Mouse (Mus musculus) neural tube, embryonic 12.5 days (tissue): ENCODE results near the gene Chrna3. TPM values are rescaled to one million over a fixed set of nuclear protein-coding genes. Genes with fewer than 3 reads are reported as not detected.

Experiments
- ATAC-seq: fragments of 200-750 bp; cut with Nextera tagmentation; 2 replicates; pipeline ENCODE4 v1.8.0; 2017; ENCODE audit warnings: low read depth, mild to moderate bottlenecking, moderate TSS enrichment, moderate library complexity; ENCODE audit not compliant: low FRiP score
- H3K27ac ChIP-seq: fragments of 300-500 bp; sonication (generic); 2 replicates; pipeline ENCODE4 v1.5.1; 2016
- H3K27me3 ChIP-seq: fragments of 300-500 bp; sonication (generic); replicated peaks from 2 replicates; pipeline ENCODE4 v1.6.1; 2016; ENCODE audit warnings: mild to moderate bottlenecking
- H3K36me3 ChIP-seq: fragments of 300-500 bp; sonication (generic); 2 replicates; pipeline ENCODE4 v1.6.1; 2016; ENCODE audit warnings: mild to moderate bottlenecking
- H3K4me1 ChIP-seq: fragments of 300-500 bp; sonication (generic); 2 replicates; pipeline ENCODE4 v1.6.1; 2016
- H3K4me2 ChIP-seq: fragments of 300-500 bp; sonication (generic); replicated peaks from 2 replicates; pipeline ENCODE4 v1.6.1; 2016; ENCODE audit warnings: mild to moderate bottlenecking
- H3K4me3 ChIP-seq: fragments of 300-500 bp; sonication (generic); 2 replicates; pipeline ENCODE4 v1.5.1; 2016
- H3K9ac ChIP-seq: fragments of 300-500 bp; sonication (generic); 2 replicates; pipeline ENCODE4 v1.6.1; 2016; ENCODE audit warnings: mild to moderate bottlenecking
- H3K9me3 ChIP-seq: fragments of 300-500 bp; sonication (generic); 2 replicates; pipeline ENCODE4 v1.6.1; 2016; ENCODE audit warnings: mild to moderate bottlenecking
- WGBS: fragments of 180-500 bp; shearing (Covaris S2); methylation state at CpG from one replicate; pipeline ENCODE4 v1.1.7; 2016; 5-methylcytosine and 5-hydroxymethylcytosine counted together
- polyA plus RNA-seq: library from polyadenylated mRNA; unstranded; fragments of >200 nt; fragmentation: Nextera tagmentation; extraction: Ambion mirVana; gene quantifications from 2 replicates; pipeline ENCODE4 v1.2.1, GENCODE M21; 2016

Chrna3 gene
- polyA plus RNA-seq, 1 experiment from 2014 or later: 30.7 TPM

GRCm38 (mm10) chr9:55038948-55039347 lies 12.6 kb upstream of the Chrna3 start:
- no peak overlapping the region for H3K4me2 ChIP-seq
- H3K4me3 ChIP-seq: no peak overlapping the region
- no peak overlapping the region for H3K9ac ChIP-seq
- no peaks in the 10 kb centered on the region for H3K36me3 ChIP-seq
- H3K27ac ChIP-seq: no peak overlapping the region
- no peaks in the 10 kb centered on the region for H3K9me3 ChIP-seq
- H3K4me1 ChIP-seq: peaks cover 4% of the 10 kb centered on the region; the same call in 1 of the 2 replicates
- H3K27me3 ChIP-seq: no peaks in the 10 kb centered on the region
- WGBS: 86% methylated on average over 8 of the region's 8 CpGs
- no peak for ATAC-seq

DNA sequence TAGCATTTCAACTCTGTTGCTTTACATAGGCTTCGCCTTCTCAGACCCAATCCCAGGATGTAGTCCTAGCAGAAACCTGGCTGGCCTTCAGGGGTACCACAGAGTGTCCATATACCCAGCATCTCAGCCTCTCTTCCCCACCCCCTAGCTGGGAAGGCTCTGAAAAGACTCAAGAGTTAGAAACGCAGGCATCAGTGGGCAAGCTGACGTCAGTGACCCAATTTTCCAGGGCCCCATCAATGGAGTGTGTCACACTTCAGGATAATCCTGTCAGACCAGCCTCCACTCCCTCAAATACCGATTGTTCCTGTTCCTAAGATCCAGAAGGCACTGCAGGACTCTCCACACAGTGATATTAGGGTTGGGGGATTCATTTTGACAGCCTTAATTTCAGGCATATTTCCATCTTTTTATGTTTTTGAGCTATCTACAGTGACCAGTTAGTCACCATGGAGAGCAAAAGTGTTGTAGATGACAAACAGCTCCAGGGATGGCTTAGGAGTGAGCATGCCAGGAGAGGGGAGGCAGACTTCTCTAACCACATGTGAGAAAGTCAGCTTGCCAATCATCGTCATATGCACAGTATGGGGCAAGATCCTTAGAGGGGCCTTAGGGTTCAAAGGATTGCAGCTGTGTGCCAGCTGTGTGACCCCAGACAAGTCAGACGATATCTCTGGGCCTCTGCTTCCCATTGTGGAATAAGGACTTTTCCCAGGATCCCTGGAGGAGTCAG lies 5.2 kb upstream of the Chrna3 start:
- WGBS: 64% methylated on average over 6 of the region's 6 CpGs
- ATAC-seq: no peak

DNA sequence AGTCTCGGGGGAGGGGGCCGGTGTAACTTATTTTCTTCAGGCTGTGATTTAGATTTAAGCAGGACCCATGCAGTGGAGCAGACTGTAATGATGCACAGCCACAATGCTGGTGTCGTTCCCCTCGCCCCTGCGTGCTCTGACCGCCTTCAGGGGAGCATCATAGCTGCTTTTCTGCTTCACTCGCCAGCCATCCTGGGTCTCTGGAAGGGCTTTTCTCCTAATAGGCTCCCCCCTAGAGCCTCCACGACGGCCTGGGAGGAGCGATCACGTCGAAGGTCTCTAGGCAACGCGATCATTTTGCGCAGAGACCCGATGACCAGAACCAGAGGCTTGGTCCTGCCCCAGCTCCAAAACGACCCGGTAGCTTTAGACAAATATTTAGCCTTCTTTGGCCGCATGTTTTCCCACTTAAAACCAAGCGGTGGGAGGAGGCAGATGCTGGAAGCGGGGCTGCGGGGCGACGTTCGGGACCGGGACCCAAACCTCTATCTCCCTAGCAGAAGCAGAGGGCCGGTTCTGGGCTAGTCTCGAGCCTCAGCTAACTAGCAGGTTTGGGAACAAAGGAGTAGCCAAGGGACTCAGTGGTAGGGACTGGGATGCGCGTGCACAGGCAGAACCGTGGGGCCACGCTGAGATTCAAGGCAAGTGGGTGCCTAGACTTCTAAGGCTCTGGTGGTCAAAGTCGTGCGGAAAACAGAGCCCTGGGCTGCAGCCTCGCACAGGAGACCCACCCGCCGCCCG lies 658 bp downstream of the Chrna3 start:
- Histone ChIP-seq H3K4me3 (peak overlapping the region; percentile 54), H3K9ac (peak overlapping the region; percentile 70), H3K9me3 (no peaks in the 10 kb centered on the region), H3K4me2 (peak overlapping the region; percentile 72), H3K36me3 (no peaks in the 10 kb centered on the region), H3K27me3 (peaks cover 29% of the 10 kb centered on the region), H3K4me1 (no peaks in the 10 kb centered on the region; the same call in 1 of the 2 replicates), H3K27ac (peak overlapping the region; percentile 15; the same call in 1 of the 2 replicates)
- WGBS: 8% methylated on average over 38 of the region's 38 CpGs
- ATAC-seq: peak; percentile 67

More for the DNA sequence above, 5.2 kb upstream of the Chrna3 start:
- Histone ChIP-seq H3K4me2 (no peak overlapping the region), H3K27me3 (peaks cover 3% of the 10 kb centered on the region), H3K9ac (no peak overlapping the region), H3K36me3 (no peaks in the 10 kb centered on the region), H3K4me3 (no peak overlapping the region), H3K9me3 (no peaks in the 10 kb centered on the region), H3K4me1 (no peaks in the 10 kb centered on the region), H3K27ac (no peak overlapping the region)

DNA sequence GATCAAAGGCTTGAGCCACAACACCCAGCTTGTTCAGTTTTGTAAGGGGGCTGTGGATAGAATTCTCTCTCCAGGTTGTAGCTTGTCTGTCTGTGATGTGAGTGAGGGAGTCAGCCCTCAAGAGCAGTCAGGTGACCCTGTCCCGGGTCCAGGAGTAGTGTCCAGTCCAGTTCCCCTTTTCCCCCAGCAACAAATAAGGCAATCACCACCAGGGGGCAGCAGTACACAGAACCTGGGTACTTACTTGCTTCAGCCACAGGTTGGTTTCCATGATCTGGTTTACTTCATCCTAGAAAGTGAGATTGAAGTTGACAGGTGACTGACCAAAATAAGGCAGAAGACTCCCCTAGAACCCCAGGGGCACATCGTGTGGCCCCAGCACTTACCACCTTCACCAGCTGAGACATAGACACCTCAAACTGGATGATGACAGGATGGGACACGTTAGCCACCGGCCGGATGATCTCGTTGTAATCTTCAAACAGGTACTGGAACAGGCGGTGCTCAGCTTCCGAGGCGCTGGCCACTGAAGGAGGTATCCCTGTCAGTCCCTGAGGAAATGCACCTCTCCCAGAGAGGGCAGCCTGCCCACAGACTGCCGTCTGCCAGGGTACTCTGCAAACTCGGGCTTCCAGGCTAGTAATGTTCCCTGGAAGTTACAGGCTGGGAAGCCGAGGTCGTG lies 2.3 kb downstream of the Chrna3 start:
- Histone ChIP-seq H3K27me3 (peaks cover 29% of the 10 kb centered on the region), H3K4me1 (no peaks in the 10 kb centered on the region; the same call in 1 of the 2 replicates), H3K9me3 (no peaks in the 10 kb centered on the region), H3K36me3 (peaks cover 11% of the 10 kb centered on the region; the same call in 1 of the 2 replicates), H3K27ac (no peak overlapping the region), H3K4me2 (peak overlapping the region; percentile 72), H3K9ac (no peak overlapping the region), H3K4me3 (no peak overlapping the region)
- no peak for ATAC-seq
- WGBS: 46% methylated on average over 13 of the region's 13 CpGs

GRCm38 (mm10) chr9:55023326-55023725 lies 3.0 kb downstream of the Chrna3 start:
- Histone ChIP-seq H3K4me3 (no peak overlapping the region), H3K36me3 (peaks cover 11% of the 10 kb centered on the region; the same call in 1 of the 2 replicates), H3K27ac (no peak overlapping the region), H3K9me3 (no peaks in the 10 kb centered on the region), H3K27me3 (peaks cover 29% of the 10 kb centered on the region), H3K9ac (no peak overlapping the region), H3K4me1 (no peaks in the 10 kb centered on the region; the same call in 1 of the 2 replicates), H3K4me2 (no peak overlapping the region)
- WGBS: 81% methylated on average over 5 of the region's 5 CpGs
- no peak for ATAC-seq

DNA sequence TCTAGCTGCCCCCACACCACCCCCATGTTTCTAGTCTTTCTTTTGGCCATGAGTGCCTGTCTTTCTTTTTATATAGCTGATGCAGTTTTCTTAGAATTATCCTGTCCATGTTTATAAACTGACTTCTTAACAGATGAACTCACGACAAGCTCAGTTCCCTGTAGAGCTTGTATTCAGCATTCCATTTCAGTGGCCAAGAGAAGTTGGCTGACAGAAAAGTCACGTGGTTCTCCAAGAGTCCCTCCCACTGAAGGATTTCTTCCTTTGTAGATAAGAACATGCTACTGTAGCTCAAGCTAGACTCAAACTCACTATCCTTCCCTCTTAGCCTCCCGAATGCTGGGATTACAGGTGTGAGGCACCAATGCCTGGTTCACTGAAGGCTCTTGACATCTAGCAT lies 9.4 kb downstream of the Chrna3 start:
- Histone ChIP-seq H3K4me1 (no peaks in the 10 kb centered on the region), H3K4me3 (no peak overlapping the region), H3K36me3 (peaks cover 22% of the 10 kb centered on the region), H3K9ac (no peak overlapping the region), H3K27ac (no peak overlapping the region), H3K4me2 (no peak overlapping the region), H3K9me3 (no peaks in the 10 kb centered on the region), H3K27me3 (no peaks in the 10 kb centered on the region)
- ATAC-seq: no peak
- 85% methylated on average over 3 of the region's 3 CpGs for WGBS

DNA sequence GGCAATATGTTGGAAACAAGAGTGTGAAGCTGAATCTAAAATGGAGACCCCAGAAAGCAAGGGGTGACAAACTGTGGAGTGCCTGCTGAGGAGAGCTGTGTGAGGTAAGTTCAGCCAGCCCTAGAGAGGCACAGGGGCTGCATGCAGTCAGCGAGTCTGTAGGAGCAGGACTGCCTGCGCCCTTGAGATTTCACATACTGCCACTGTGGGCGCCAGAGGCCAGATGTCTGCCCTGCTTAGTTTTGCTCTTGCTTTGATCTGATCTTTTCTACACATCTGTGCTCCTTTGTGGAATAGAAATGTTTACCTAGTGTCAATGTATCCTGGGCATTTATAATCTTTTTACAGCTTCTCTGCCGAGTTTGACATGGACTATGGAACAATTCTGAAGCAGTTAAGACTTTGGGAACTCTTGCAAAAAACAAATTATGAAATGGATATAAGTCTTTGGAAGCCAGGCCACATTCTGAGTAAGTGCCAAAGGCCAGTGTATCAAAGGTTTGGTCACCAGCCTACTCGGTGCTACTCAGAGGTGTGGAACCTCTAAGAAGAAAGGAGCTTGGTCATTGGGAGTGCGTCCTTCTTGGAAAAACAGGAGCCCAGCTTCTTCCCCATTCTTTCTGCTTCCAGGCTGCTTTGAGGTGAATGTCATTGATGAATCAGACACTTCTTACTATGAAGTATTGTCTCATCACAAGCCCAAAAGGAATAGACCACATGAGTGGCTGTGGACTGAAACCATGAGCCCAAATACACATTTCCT lies 15.6 kb downstream of the Chrna3 start:
- no peak overlapping the region for H3K4me3 ChIP-seq
- no peaks in the 10 kb centered on the region for H3K4me1 ChIP-seq
- no peaks in the 10 kb centered on the region for H3K27me3 ChIP-seq
- H3K36me3 ChIP-seq: peaks cover 8% of the 10 kb centered on the region
- WGBS: 60% methylated on average over 6 of the region's 6 CpGs
- no peak for ATAC-seq
- H3K9me3 ChIP-seq: no peaks in the 10 kb centered on the region
- no peak overlapping the region for H3K27ac ChIP-seq
- H3K4me2 ChIP-seq: no peak overlapping the region
- H3K9ac ChIP-seq: no peak overlapping the region

- Histone ChIP-seq H3K9ac (no peak overlapping the region), H3K27ac (no peak overlapping the region), H3K4me2 (no peak overlapping the region), H3K4me3 (no peak overlapping the region), H3K9me3 (no peaks in the 10 kb centered on the region), H3K27me3 (no peaks in the 10 kb centered on the region), H3K4me1 (no peaks in the 10 kb centered on the region), H3K36me3 (no peaks in the 10 kb centered on the region; the same call in 1 of the 2 replicates)
- 91% methylated on average over 2 of the region's 2 CpGs for WGBS
- no peak for ATAC-seq
These were observed 16.7 kb downstream of the Chrna3 start for GRCm38 (mm10) chr9:55009692-55010091.

DNA sequence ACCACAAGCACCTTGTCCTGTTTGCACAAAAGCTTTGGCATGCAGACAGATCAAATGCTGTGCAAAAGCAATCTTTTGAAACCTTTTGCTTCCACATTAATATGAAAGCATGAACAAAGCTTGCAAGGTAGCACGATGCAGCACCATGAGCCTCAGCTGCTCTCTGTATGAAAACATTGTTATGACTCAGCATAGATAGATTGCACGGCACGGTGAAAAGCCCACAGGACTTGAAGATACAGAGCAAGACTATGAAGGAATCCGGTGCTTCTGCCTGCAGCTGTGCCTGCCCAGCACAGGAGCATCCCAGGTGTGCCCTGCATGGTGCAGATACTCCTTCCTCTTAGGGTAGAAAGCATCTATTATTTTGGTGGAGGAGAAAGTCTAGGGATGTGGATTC lies 22.8 kb downstream of the Chrna3 start:
- H3K27ac ChIP-seq: no peak overlapping the region
- no peaks in the 10 kb centered on the region for H3K27me3 ChIP-seq
- no peak overlapping the region for H3K4me2 ChIP-seq
- no peak for ATAC-seq
- peaks cover 4% of the 10 kb centered on the region; the same call in 1 of the 2 replicates for H3K4me1 ChIP-seq
- WGBS: 74% methylated on average over 4 of the region's 4 CpGs
- H3K9ac ChIP-seq: no peak overlapping the region
- H3K9me3 ChIP-seq: no peaks in the 10 kb centered on the region
- no peak overlapping the region for H3K4me3 ChIP-seq
- H3K36me3 ChIP-seq: no peaks in the 10 kb centered on the region

DNA sequence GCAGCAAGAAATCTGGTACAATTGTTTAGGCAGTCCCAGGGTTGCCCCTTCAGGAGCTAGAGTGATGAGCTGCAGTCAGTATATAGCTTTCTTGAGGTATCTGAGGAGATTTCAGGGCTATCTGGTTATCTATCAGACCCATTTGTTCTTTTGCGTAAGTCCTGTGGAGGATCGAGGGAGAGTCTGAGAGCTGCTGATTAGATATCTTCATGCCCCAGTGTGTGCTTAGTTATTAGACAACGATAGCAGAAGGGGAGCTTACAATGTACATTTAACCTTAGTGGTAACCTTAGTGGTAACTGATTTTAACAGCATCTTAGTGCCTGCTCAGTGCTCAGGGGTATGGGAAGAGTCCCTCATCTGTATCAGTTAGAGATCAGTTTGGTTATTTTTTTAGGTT lies 30.7 kb downstream of the Chrna3 start:
- H3K9me3 ChIP-seq: no peaks in the 10 kb centered on the region
- H3K9ac ChIP-seq: no peak overlapping the region
- no peak overlapping the region for H3K27ac ChIP-seq
- H3K4me3 ChIP-seq: no peak overlapping the region
- 92% methylated on average over 3 of the region's 3 CpGs for WGBS
- H3K27me3 ChIP-seq: no peaks in the 10 kb centered on the region
- no peaks in the 10 kb centered on the region for H3K4me1 ChIP-seq
- H3K36me3 ChIP-seq: no peaks in the 10 kb centered on the region
- no peak overlapping the region for H3K4me2 ChIP-seq
- ATAC-seq: no peak

- H3K27me3 ChIP-seq: no peaks in the 10 kb centered on the region
- no peaks in the 10 kb centered on the region for H3K36me3 ChIP-seq
- H3K27ac ChIP-seq: no peak overlapping the region
- 48% methylated on average over 3 of the region's 3 CpGs for WGBS
- no peak overlapping the region for H3K9ac ChIP-seq
- H3K4me1 ChIP-seq: no peaks in the 10 kb centered on the region
- no peaks in the 10 kb centered on the region for H3K9me3 ChIP-seq
- H3K4me3 ChIP-seq: no peak overlapping the region
- ATAC-seq: no peak
- no peak overlapping the region for H3K4me2 ChIP-seq
These were observed 32.0 kb downstream of the Chrna3 start for GRCm38 (mm10) chr9:54994381-54994780.
